Mouse (Mus musculus) fibroblast of lung, adult 2 months (primary cell): ENCODE measurements at regions not wholly inside any gene's neighbourhood (a gene's known extent, or its start where the extent isn't known, plus 50 kb on each side); places are given as distances from the start of the nearest gene placed in this dataset.
A peak's percentile ranks its signal among the peaks of the same experiment; 100 is the strongest.
"Not testable (repeated sequence)": the region's sequence is repeated elsewhere in the genome, so short reads cannot be mapped to it uniquely, and the experiment has no call there.

ENCODE experiments used
- DNase-seq: peaks from one replicate; pipeline ENCODE4 v3.0.0-alpha.2; 2011; ENCODE audit warnings: low read depth

DNA sequence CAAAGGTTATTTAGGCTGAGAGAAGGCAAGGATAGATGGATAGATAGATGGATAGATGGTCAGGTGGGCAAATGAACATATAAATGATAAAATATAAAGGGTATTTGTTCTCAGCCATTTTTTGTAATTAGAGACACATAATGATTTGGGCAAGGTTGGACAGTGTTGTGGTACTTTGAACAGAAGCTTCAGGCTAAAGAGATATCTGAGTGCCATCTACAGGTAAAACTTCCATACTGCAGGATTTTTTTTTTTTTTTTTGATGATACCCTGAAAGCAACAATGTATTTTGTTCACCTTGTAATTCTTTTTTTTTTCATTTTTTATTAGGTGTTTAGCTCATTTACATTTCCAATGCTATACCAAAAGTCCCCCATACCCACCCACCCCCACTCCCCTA lies 110.1 kb upstream of the Trabd2b start:
- DNase-seq = no peak

DNA sequence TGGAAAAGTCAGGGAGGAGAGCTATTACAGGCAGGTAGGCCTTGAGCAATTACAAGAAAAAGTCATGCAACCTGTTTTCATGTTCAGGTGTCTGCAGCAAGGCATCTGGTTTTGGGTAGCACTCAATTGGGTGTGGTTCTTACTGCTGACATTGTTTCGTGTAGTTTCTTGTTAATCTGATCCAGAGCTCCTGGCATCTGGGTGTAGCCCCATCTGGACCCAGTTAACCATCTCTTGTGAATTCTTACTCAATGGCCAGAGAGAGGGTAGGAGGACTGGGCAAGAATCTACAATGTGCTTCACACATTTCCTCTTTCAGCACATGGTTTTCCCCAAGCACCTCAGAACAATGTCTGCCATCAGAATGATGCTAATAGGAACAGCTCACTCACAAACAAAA lies 108.0 kb upstream of the Trabd2b start:
- DNase-seq = not testable (repeated sequence)

DNA sequence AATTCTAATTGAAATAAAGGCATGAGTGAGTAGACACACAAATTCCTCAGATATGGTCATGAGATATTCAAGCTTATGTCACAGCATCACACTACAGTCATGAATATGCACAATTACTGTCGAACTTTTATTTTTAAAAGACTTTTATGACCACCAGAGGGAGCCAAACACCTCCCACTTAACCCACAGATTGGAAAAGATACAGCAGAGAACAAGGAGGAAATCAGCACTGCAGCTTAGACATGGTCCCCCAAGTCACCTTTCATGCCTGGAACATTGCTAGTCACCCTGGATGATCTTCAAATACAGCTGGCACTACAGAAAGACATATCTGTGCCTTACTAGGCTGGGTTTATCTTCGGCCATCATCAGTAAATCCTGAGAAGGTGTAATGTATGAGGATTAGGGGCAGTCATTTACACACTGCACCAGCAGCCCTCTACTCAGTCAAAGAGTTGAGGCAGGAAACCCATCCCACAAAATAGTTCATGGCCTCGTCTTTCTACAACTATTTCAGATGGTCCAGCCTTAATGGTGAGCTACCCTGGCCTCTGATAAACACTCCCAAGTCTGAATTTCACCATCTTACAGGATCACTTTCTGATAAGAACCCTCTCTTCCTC lies 106.0 kb upstream of the Trabd2b start:
- no peak for DNase-seq

GRCm38 (mm10) chr4:114304654-114305053 lies 101.9 kb upstream of the Trabd2b start:
- no peak for DNase-seq

- DNase-seq = no peak
Observed at GRCm38 (mm10) chr4:114307491-114307890, 99.0 kb upstream of the Trabd2b start.

DNA sequence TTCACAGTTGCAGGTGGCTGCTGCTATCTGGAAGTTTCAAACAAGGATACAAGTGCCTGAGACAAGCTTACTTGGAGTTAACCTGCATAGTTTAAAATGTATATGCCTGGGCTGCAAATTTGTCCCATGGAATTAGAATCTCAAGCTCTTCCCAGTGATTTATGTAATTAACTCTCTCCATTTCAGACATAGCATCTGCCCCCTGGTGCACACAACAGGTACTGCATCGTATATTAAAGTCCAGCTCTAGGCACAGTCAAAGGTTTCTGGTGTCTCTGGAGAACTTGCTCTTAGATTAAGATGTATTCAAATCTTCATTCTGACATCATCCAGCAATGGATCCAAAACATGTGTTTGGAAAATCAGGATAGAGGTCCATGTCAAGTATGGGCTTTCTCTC lies 98.0 kb upstream of the Trabd2b start:
- no peak for DNase-seq

- DNase-seq = no peak
Observed at GRCm38 (mm10) chr4:114315051-114315450, 91.5 kb upstream of the Trabd2b start.

DNA sequence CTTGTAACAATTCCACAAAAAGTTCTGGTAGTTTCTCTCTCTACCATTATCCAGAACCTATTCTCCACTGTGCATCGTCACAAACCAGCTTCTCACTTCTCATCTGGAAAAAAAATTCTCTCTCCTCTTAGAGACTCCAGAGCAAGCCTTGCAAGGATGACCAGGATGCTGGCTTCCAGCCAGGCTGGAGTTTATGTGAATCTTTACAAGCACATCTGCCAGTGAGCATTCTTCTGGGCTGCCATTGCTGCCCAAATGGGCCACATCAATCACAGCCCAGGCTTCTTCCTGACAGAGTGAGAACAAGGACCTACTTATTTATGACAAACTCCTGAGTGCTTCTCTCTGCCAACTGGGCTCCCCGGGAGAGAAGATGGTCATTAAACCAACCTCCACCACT lies 91.0 kb upstream of the Trabd2b start:
- DNase-seq = no peak

GRCm38 (mm10) chr4:114317076-114317475 lies 89.4 kb upstream of the Trabd2b start:
- no peak for DNase-seq

DNA sequence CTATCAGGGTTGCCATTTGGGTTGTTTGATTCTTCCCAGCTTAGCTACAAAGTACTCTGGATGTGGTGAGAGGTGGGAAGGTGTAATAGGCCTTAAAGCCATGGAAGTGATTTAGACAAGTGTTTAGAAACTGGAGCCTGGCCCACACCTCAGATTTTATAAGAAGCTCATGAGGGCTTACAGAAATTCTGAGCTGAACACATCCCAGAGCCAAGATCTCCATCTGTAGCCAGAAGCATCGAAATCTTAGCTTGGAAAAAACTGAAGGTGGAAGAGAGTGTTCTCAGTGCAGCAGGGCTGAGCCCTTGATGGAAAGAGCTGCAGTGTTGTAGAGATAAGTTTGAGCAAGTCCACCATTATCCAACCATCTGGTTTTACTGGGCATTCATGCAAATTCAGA lies 86.4 kb upstream of the Trabd2b start:
- no peak for DNase-seq

- no peak for DNase-seq
Observed at GRCm38 (mm10) chr4:114321516-114322339, 84.8 kb upstream of the Trabd2b start.

DNA sequence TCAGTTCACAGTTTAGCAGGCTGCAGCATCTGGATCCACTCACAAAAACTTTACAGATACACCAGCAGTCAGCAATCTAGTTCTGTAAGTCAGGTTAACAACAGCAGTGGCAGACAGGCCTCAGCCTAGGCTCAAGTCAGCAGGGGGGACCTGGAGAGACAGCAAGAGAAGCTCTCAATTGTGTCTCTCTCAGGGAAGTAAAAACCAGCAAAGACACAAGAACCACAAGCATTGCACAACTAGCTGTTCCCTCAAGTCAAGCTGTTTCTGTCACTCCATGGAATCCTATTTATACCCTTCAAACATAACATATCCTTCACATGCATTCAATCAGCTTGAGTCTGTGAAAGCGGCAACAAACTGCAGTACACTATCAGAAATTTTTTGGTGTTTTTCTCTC lies 76.5 kb upstream of the Trabd2b start:
- DNase-seq = no peak

DNA sequence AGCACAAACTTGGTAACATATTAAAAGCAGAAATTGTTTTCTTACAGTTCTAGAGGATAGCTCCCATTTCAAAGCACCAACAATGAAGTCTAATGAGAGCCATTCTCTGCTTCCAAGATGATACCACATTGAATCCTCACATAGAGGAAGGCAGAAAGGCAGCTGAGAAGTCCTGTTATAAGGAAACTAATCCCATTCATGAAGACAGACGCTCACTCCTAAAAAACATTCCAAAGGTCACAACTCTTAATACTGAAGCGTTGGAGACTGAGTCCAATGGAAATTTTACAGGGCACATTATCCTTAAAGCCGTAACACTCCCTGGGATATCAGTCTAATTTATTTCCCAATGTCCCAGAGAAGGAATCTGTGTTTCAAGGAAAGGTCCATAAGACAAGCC lies 75.4 kb upstream of the Trabd2b start:
- no peak for DNase-seq

- DNase-seq = no peak
Observed at GRCm38 (mm10) chr4:114334850-114335249, 71.7 kb upstream of the Trabd2b start.

DNA sequence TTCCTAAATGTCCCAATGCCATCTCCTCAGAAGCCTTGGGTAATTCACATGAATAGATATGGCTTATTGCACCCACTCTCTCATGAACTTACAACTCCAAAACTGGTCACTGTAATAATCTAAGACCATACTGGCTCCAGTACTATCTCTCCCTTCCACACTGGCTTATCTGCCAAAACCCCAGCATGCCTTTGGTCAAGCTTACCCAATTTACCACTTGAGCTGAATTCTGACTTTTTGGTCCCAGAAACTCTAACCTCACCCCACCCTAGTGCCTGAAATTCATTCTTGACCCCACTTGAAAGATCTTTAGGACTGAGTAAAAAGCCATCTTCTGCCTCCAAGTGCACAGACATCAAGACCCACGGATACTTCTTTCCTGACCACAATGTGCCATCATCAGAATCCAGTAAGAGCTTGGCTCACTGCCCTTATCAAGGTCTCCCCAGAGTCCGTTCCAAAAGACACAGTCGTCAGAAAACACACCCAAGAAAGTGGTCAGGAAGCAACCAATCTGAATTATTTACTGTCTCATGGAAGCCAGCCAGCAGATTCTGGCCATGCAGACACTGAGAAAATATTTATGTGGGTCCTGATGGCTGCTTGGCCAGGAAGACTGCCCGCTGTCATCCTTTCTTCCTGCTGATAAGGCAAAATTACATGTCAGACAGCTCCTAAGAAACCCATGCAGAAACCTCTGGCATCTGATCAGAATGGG lies 70.3 kb upstream of the Trabd2b start:
- peak; percentile 63 for DNase-seq

DNA sequence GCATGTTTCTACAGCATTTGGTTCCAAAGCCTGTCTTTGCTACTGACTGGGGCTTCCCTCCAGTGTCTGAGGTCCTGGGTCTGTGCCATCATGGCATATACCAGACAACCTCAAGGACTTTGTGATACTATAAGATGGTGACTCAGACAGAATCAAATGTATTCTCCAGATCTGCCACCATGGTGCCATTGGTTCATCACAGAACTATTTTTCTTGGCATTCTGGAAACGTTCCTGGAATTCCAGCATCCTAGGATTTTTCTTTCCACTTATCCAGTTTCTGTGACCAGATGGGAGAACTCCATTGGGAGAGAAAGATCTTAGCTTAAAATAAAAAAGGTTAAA lies 69.8 kb upstream of the Trabd2b start:
- DNase-seq = peak; percentile 49

- no peak for DNase-seq
Observed at GRCm38 (mm10) chr4:114339793-114340192, 66.7 kb upstream of the Trabd2b start.

DNA sequence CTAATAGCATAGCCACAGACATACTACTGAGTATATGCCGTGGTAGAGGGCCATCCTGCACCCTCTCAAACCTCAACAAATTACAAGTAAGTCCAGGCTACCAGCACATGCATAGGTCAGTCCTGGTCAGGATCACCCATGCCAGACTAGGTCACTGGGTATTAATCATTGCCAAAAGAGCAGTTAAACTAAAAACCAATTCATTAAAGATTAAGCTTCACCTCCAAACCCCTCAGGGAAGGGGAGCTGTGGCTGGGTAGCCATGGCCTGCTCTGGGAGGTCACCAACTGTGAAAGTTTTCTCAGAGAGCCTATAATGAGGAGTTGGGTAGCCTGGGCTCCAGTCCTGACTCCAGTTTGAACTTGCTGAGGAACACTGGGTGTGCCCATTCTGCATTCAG lies 61.4 kb upstream of the Trabd2b start:
- no peak for DNase-seq

DNA sequence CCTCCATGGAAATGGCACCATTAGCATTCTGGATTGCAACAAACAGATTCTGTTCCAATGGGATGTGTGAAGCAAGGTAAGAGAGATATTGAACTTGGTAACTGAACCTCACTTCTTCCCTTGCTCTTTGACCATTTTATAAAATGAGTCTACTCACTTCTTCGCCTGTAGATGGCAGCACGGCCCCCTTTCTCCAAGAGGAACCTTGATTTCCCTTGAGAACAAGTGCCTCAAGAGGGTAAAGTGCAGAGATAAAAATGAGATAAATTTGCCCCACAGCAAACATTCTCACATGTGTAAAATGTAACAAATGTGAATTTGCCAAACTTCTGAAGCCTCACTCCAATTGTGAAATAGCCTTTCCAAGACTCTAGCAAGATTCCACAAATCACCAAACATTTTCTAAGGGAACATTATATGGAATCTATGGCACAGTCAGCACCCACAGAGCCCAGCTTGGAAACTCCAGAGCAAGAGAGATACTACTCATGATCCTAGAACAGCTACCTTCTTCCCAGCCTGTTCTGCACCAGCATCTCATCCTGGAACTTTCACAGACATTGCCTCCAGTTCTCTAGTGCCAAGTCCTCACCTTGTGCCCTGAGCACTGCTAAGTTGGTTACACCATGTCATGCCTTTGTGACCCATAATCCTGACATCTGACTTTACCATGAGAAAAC lies 60.3 kb upstream of the Trabd2b start:
- no peak for DNase-seq

GRCm38 (mm10) chr4:114346884-114347283 lies 59.6 kb upstream of the Trabd2b start:
- no peak for DNase-seq

- DNase-seq = no peak
Observed at GRCm38 (mm10) chr4:114349601-114350000, 56.9 kb upstream of the Trabd2b start.

GRCm38 (mm10) chr4:114351282-114351681 lies 55.2 kb upstream of the Trabd2b start:
- DNase-seq = no peak

GRCm38 (mm10) chr4:114353058-114353457 lies 53.5 kb upstream of the Trabd2b start:
- no peak for DNase-seq
